Mouse (Mus musculus): ENCODE measurements around the gene Wnt9b. TPM values are rescaled to one million over a fixed set of nuclear protein-coding genes. Genes with fewer than 3 reads are reported as not detected.

Wnt9b gene
- total RNA-seq, 1 experiment from 2014 or later = 0.12 TPM

- DNase-seq = peak; percentile 75
Observed at GRCm38 (mm10) chr11:103683667-103684334, 65.8 kb downstream of the Wnt9b start.

Other genes starting within 250 kb of the Wnt9b start
- not detected in 2 replicates for gene Lrrc37a, start 245.2 kb downstream of the Wnt9b start, total RNA-seq (2021)
- not detected in 2 replicates for gene Gm884, start 128.7 kb downstream of the Wnt9b start, total RNA-seq (2021)
- gene Lyzl6, start 110.9 kb downstream of the Wnt9b start, total RNA-seq (2021) = not detected in 2 replicates
- gene Rprml, start 100.3 kb downstream of the Wnt9b start, total RNA-seq (2021) = 0.64 TPM in 1 of 2 replicates, not detected in the other
- 76.0 and 82.7 TPM in 2 replicates for gene Gosr2, start 51.9 kb downstream of the Wnt9b start, total RNA-seq (2021)
- 0.15 TPM in 1 of 2 replicates, not detected in the other for gene Wnt3, start 24.3 kb upstream of the Wnt9b start, total RNA-seq (2021)
- 83.0 and 104 TPM in 2 replicates for gene Nsf, start 204.2 kb upstream of the Wnt9b start, total RNA-seq (2021)
- 38.2 and 38.3 TPM in 2 replicates for gene Arf2, start 216.9 kb upstream of the Wnt9b start, total RNA-seq (2021)